Mouse (Mus musculus) heart, adult 2 months (tissue): ENCODE results near the gene Macrod1.

Source experiments
- CTCF ChIP-seq: fragments of 200-600 bp; IDR thresholded peaks from 2 replicates; pipeline ENCODE4 v1.8.1; 2022; ENCODE audit warnings: antibody characterized with exemption, mild to moderate bottlenecking, moderate library complexity
- EP300 ChIP-seq: fragments of 200-500 bp; IDR thresholded peaks from 2 replicates; pipeline ENCODE4 v1.6.1; 2011; ENCODE audit warnings: low read depth, low read length, control low read depth; ENCODE audit not compliant: insufficient read depth
- POLR2A ChIP-seq: fragments of 200-500 bp; IDR thresholded peaks from 2 replicates; pipeline ENCODE4 v1.6.1; 2011; ENCODE audit warnings: mild to moderate bottlenecking, low read depth, low read length, control low read depth; ENCODE audit not compliant: insufficient read depth

GRCm38 (mm10) chr19:7165509-7166199 lies 109.0 kb downstream of the Macrod1 start:
- no peak for TF ChIP-seq CTCF
- TF ChIP-seq POLR2A: no peak
- TF ChIP-seq EP300: no peak
